Mouse (Mus musculus): ENCODE data around the gene Ptpro. TPM values are rescaled to one million over a fixed set of nuclear protein-coding genes. Genes with fewer than 3 reads are reported as not detected.

Ptpro gene
- 1 to 10 TPM; 1.4 to 1.7 TPM for total RNA-seq (2021)
- long read RNA-seq, experiment 1, partial matches to known transcripts: 0 of 1 reads
- long read RNA-seq, experiment 1, other reads (novel, unspliced or antisense): 0 of 1 reads
- long read RNA-seq, experiment 2: 0 reads

DNA sequence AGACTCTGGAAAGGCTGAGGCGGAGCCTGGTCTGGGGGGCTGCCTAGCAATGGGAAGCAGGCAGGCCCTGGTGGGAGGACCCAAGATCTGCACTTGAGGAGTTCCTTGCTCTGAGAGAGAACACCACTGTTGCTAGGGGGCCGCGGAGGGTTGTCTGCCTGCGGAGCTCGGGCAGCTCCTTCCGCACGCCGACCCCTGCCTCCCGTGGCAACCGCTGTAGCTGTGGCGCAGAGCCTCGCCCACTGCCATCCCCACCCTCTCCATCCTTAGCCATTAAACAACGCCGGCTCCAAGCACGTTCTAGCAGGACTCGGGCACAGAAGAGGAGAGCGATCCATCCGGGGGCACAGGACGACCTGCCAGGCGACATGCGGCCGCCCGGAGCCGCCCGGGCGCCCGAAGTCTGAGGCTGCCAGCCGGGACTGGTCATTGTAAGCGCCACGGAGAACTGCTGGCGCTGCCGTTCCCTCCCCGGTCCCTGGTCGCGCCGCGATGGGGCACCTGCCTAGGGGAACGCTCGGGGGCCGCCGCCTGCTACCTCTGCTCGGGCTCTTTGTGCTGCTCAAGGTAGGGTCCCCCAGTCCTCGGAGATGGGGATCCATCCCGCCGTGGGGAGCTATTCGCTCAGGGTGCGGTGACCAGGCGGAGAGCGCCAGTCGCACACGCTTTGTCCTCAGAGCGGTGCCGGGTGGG, at the start of gene Ptpro:
Gene Ptpro (plus strand): TSS at position 126 of the 693 bp plus-strand sequence.
- peak; percentile 7 to 18 for DNase-seq

DNA sequence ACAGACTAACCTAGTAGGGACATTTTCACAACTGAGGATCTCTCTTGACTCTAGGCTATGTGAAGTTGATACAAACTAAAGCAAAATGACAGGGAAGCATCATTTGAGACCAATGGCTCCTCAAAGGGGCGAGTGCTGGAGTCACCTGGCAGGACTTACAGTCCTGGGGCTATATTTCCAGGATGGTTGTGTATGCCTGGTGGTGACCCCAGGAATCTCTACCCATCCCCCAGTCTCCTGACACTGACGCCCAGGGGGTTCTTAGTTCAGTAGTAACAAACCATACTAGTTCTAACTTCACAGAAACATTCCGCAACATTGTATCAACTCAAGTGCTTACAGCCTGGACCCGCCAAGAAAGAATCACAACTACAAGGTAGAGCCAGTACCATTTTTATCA, 49.5 kb upstream of the Ptpro start:
- DNase-seq: no peak

DNA sequence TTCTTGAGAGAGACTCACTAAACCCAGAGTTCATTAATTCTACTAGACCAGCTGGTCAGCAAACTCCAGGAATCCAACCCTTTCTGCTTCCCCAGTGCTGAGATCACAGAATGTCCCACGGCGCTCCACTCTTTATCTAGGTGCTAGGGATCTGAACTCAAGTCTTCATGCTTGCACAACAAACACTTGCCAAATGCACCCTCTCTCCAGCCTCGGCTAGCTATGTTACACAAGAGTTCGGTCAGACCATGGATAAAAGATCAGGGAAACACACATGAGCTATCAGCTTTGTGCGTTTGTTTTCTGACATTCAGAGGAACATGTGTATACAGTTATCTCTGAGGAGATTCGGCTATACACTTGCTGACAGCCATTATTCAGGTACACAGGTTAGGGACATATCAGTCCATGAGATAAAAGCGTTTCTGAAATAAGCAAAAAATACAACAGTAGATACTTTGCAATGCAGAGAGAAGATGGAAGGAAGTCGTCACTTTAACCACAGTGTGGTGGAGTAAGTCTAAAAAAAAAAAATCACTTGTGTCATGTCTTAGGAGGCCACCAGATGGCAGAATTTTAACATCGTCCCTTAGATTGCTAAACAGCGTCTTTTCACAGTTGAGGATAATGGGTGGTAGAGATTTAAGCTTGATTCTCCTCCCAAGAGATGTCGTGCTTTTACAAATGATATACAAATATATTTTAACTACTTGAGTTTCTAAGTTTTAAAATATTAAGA, 46.3 kb upstream of the Ptpro start:
- DNase-seq: peak in 1 of 2 experiments; percentile 15

DNA sequence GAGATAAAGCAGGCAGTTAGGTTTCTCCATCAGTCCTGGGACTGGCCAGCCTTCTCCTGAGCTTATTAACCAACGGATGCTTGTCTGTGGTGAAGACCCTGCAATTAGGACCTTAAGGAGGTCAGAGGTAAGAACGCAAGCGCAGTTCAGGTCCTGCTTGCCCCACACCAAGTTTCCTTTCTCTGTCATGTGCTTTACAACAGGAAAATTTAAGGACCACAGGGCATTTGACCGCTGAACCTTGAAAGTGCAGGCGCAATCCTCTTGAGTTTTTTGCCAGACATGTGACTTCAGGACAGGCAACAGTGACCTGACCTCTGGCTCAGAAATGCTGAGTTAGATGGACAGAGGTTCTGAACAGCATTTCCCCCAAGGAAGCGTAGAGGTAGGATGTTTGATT, 45.0 kb upstream of the Ptpro start:
- DNase-seq: no peak

DNA sequence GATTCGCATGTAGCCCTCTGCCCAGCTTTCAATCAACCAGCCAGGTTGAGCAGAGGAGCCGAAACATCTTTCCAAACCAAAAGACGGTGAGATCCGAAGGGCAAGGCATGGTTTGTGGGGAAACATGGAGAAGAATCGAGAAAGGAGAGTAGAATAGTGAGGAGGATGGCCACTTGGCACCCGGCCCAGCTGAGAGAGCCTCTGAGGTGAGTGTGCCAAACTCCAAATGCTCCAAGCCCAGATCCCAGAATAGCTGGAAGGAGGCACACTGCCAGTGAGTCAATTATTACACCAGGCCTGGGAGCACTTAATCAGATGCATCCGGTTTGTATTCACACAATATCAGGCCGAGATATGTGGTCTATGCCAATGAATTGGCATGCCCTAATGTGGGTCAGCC, 42.1 kb upstream of the Ptpro start:
- DNase-seq: peak; percentile 25 to 51

DNA sequence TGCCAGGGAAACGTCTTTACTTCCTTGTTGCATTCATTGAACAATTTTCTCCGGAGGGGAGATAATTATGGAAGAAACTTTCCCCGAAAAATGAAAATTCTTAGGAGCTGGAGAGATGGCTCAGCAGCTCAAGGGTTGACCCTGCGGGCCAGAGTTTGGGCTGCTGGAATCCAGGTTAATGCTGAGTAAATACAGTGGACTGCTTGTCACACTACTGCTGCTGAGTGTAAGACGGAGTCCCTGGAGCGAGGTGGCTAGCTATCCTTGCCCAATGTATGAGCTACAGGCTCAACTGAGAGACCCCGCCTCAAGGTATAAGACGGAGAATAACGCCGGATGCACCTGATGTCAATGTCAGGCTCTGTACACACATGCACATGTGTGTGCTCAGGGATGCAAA, 41.1 kb upstream of the Ptpro start:
- no peak for DNase-seq

DNA sequence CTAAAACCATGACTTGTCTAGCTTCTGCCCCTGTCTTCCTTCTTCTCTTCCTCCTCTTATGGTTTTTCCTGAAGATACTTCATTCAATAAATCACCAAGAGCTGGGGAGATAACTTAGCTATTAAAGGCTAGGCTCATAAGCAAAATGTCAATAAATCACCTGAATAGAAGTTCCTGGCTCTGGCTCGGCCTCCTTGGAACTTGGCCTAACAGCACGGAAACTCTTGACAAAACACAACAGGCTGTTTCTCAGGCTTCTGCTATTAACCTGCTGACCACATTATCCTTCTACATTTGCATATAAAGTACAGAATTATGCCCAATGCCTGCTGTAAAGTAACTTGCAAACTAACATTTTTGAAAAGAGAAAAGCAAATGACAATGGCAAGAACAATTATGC, 40.7 kb upstream of the Ptpro start:
- DNase-seq: peak in 1 of 2 experiments; percentile 9

DNA sequence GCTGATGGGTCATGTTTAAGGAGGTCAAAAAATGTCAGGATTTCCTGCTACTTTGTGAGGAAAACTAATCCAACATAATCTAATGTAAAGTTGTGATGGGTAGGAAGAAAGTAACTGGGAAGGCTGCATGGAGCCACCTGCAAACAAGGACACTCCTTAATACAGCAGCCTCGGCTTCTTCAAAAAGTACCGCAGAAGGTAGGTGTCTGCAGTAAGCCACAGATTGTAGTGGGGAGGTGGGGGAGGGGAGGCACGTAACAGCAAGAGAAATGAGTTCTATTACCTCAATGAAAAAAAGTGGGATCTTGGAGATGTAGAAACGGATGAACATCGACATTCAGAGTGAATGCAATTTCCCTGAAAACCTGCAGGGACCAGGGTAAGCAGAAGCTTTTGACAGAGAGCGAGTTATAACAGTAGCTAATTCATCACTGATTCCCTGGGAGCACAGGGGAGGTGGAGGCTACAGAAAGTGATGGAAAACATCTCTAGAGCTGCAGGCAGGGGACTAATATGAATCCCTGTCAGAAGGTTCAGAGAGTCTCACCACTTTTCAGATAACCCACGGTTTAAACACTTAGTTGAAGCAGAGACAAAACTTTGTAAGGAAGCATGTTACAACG, 34.2 kb upstream of the Ptpro start:
- DNase-seq: no peak

DNA sequence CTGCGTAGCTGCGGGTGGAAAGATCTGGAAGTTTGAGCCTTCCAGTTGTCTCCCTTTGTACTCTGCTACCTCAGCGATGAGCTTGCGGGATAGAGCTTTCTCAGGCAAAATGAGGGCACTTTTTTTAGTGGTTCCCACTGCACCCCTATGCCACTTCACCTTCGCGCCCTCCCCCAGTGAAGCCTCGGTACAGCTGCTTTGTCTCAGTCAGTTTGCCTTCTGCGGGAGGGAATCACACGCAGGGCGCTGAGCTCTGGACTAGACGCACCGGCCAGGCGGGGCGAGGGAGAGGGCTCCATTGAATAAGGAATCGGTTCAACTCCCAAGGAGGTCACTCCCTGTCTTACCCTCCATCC, 746 bp downstream of the Ptpro start:
- DNase-seq: no peak

DNA sequence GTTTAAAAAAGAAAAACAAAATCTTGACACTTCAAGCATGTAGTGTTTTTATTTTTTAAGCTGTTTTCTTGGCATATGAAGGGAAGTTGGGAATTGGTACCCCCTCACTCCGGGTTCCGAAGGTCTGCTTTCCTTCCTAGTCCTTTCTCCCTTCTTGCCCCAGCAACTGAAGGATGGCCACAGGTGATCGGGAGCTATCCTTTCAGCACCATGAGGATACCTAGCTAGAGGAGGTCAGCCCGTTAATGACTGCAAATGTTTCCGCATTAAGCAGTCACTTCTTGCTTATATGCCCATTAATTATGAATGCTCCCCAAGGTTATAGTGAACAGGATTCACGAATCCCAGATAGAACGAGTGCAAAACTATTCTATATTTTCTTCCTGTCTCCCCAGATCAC, 1.3 kb downstream of the Ptpro start:
- peak in 1 of 2 experiments; percentile 2 for DNase-seq

DNA sequence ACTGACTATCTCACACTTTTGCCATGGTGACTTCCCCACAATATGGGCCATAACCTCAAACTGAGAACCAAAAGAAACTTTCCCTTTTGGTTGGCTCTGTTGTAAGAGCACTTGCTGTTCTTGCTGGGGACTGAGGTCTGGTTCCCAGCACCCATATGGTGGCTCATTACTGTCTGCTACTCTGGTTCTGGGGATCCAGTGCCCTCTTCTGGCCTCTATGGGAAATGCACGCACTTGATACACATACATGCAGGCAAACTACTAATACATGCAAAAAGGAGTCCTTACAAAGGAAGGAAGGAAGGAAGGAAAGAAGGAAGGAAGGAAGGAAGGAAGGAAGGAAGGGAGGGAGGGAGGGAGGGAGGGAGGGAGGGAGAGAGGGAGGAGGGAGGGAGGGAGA, 8.9 kb downstream of the Ptpro start:
- no peak for DNase-seq

DNA sequence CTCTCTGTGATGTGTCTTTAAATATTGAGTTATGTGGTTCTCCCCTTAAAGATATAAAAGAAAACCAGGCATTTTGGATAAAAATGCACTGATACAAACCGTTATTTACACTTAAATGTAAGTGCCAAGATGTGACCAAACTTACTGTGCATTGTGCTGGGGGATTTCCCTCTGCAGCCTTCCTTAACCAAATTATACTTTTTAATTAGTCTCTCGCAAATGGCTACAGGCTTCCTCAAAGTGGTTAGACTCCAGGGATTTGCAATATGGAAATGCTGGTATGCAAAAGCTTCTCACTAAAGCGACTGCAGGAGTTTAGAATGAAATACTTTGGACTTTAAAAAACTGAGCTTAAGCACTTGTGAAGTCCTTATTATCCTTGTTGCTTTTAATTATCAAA, 10.0 kb downstream of the Ptpro start:
- DNase-seq: no peak

DNA sequence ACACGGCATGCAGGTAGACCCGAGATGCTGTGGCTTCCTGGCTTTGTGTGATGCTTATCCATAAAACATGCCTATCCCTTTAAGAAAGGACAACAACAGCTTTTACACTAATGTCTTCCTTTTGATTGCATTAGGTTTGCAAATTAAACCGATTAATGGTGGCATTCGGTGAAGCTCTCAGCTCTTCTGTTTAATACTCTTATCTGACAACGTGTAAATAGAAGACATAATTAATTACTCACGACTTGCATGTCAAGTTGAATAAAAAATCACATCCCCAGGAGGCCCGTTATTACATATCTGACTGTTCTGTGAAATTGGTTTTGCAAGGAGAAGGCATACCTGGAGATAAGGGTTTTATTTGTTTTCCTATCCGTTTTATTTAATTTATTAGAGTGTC, 15.9 kb downstream of the Ptpro start:
- no peak for DNase-seq

DNA sequence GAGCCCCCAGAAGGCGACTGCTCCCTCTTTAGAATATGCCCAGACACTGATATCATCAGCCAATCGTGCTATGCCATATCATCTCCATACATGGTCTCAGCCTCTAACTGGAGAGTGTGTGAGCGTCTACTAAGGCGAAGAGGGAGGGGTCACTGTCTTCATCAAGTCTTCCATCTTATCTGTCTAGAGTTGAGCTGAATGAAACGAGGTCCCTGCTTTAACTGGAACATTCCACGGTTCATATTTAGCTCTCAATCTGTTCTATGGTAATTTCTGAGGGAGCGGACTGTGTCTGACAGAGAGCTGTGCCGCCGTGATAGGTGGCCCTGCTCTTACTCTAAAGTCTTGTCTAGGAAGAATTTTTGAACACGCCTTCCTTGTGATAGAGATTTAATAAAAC, 16.5 kb downstream of the Ptpro start:
- no peak for DNase-seq

DNA sequence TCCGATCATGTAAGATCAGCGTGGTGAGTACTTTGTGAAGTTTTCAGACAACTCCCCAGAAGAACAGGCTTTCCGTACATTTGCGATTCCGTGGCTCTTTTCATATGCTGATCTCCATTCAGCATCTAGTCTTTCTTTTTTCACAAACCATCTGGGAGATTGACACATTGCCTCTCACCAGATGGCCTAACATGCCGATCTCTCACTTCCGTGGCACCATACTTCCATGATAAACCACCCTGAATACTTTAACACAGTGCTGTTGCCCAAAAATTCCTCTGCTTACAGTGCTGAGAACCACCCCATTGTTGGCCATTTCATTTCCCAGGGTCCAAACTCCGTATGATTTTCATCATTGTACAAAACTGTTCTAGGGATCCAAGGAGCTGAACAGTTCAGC, 20.4 kb downstream of the Ptpro start:
- no peak for DNase-seq

DNA sequence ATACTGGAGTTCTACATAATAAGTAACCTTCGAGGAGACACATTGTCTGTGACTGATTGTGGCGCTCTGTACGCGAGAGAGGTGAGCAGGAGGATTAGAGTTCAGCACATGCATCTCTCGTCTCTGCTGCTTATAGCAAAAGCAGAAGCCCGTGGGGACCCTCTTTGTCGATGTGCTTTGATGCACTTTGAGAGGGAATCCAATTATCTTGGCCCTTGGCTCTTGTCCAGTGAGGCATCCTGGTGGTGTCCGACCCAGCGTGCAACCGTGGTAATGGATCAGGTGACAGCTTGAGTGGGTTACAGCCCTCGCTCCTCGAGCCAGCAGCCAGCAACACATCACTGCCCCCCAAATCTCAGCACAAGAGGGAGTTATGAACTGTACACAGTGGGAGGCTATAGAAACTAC, 25.5 kb downstream of the Ptpro start:
- DNase-seq: no peak

DNA sequence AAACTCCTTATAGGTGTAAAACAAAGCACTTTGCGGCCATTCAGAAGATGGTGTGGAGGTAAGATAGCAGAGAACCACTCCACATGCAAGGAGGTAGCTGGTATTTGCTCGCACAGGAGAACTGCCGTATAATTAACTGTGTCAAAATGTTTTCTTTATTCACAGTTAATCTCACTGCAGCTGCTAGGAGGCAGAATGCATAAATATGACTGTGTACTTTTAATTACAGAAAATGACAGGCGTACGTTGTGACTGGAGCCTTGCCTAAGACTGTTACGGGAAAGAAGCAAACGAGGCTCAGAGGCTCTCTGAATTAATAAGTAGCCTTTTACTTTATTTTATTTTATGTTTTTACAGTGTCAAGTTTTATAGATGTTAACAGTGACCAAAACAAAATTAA, 27.5 kb downstream of the Ptpro start:
- no peak for DNase-seq

DNA sequence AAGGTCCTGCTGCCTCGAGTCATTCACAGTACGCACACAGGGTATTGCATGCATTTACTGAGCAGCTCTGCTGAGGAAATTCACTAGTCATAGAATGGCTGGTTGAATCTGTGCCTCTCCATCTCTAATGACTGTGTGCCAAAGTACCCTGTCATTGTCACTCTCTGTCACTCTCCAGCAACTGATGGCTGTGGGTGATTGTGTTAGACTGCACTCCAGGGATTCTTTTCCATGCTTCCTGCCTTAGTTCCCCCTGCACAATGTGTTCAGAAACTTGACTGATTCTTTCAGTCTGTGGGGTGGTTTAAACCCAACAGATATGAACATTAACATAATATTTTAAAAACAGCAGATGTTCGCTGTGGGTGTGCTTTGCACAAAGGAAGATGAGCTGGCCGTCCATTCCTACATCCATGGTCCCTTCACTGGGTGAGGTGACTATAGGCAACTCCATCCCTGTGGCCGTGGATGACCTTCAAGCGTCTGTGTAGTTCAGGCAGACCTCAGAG, 29.5 kb downstream of the Ptpro start:
- no peak for DNase-seq

DNA sequence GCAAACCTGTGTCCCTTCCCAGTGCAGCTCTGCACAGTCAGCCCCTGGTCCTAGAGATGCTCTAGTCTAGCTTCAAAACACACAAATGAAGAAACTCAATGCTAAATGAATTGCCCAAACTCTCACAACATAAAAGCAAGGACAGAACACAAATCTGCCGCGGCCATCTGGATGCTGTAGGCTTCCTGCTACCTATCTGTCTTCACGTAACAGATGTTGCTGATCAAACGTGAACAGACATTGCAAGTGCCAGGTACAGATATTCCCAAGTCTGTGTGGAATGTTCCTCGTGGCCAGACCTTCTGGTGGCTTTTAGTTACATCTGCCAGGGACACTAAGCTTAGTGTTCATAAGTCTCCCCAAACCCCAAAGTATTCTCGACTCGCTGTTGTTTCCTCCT, 29.9 kb downstream of the Ptpro start:
- no peak for DNase-seq

DNA sequence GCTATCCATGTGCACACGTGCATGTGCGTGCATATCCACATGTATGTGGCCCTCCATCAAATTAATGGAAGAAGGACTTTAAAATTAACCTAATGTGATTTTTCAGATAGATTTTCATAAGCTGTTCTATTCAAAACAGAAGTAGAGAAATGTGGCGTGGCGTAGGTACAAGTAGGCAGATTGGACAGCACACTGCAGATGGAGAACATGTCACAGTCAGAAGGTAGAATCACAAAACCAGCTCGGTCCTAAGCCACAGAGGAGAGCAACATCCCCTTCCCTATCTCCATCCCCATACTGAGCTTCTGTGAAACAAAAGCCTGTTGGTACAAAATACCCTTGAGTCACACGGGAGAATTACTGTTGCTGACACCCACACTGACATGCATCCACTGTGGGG, 34.3 kb downstream of the Ptpro start:
- no peak for DNase-seq

DNA sequence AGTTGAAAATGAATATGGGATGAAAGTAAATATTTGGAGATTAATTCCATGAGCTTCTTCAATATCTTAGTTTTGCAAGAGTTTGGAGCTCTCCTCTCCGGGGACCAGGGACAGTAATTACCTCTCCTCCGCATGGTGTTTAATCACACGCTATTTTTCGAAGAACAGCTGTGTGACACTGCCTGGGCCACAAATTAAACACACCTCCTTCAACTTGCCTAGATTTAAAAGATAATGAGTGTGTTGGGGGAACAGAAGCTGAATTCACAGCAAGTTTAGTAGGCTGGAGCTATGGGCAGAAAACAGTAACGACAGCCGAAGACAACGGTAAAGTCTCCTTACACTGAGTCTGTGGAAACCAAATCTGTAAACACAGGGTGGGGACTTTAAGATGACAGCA, 35.7 kb downstream of the Ptpro start:
- no peak for DNase-seq

DNA sequence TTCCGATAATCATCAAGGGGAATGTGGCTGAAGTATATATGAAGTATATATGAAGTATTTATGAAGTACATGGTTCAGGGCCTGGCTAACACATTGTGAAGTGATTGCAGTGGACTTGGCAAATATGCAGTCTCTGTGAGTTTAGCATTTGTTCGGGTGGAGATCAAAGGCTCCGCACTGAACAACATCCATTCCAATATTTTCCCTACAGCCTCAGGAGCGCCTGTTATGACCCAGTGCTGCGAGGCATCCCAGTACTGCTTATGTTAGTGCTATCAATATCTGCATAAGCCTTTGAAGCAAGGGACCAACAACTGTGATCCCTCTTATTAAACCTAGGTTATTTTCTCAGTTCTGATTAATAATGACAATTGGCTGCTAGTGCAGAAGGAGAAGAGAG, 36.1 kb downstream of the Ptpro start:
- no peak for DNase-seq

DNA sequence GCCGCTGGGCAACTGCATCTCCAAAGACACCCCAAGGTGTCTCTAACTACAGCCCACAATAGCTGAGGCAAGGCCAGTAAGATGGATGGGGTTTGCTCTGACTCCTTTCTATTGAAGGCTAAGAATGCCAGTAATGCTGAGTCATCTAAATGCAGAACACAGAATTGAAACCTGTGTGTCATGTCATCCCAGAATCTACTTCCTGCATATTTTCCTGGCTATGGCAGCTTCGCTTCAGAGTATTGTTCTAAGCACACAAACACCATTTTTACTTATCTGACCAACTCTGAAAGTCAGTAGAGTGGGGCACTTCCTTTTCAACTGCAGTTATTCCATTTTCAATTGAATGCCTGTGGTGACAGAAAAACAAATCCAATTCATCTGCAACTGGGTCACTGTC, 40.3 kb downstream of the Ptpro start:
- DNase-seq: peak; percentile 5 to 16

All from adrenal gland, postnatal 36 days (tissue).